Mouse (Mus musculus) heart, adult 2 months (tissue): Measurements from ENCODE around the gene Tekt1.

Experiments used
- CTCF ChIP-seq: fragments of 200-600 bp; IDR thresholded peaks from 2 replicates; pipeline ENCODE4 v1.8.1; 2022; ENCODE audit warnings: antibody characterized with exemption, mild to moderate bottlenecking, moderate library complexity
- EP300 ChIP-seq: fragments of 200-500 bp; IDR thresholded peaks from 2 replicates; pipeline ENCODE4 v1.6.1; 2011; ENCODE audit warnings: low read depth, low read length, control low read depth; ENCODE audit not compliant: insufficient read depth
- POLR2A ChIP-seq: fragments of 200-500 bp; IDR thresholded peaks from 2 replicates; pipeline ENCODE4 v1.6.1; 2011; ENCODE audit warnings: mild to moderate bottlenecking, low read depth, low read length, control low read depth; ENCODE audit not compliant: insufficient read depth

DNA sequence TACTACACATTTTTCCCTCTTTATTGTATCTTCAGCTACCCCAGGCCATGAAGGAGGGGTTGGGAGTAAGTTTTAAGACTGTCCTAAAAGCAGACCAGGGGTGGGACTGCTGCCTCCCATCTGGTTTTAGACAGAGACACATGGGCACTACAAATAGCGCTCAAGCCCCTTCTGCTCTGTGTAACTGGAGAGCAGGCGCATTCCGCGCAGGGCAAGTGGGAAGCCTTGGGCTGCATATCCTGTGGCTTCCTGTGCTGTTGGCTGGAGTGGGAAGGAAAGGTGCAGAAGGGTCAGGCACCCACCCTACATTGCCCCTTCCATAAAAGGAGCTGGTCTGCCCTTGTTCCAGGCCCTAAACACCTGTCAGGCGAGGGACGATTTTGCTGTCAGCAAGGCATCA is 33.4 kb upstream of the Tekt1 start:
- TF ChIP-seq CTCF (no peak), POLR2A (no peak), EP300 (no peak)
